Mouse (Mus musculus): ENCODE measurements at regions not wholly inside any gene's neighbourhood (a gene's known extent, or its start where the extent isn't known, plus 50 kb on each side); places are given as distances from the start of the nearest gene placed in this dataset.

DNA sequence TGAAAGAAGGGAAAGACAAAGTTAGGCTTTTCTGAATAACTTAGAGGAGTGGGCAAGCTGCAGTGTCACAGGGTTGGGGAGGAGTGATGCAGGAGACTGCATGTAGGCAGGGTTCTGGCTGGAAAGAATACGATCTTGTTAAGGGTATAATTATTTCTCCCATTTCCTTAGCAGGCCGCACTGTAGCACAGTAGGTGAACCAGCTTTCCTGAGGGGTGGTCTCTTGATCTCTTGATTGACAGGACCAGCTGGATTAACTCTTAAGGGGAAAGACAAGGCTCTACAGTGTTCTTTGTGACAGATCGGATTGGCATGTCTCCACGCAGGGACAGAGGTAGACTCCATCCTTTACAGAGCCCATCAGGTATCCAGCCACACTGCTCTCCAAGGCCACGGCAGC is 54.5 kb upstream of the Meis1 start:
- no peak for DNase-seq (ENCODE audit: low spot score in 2 of 2)

DNA sequence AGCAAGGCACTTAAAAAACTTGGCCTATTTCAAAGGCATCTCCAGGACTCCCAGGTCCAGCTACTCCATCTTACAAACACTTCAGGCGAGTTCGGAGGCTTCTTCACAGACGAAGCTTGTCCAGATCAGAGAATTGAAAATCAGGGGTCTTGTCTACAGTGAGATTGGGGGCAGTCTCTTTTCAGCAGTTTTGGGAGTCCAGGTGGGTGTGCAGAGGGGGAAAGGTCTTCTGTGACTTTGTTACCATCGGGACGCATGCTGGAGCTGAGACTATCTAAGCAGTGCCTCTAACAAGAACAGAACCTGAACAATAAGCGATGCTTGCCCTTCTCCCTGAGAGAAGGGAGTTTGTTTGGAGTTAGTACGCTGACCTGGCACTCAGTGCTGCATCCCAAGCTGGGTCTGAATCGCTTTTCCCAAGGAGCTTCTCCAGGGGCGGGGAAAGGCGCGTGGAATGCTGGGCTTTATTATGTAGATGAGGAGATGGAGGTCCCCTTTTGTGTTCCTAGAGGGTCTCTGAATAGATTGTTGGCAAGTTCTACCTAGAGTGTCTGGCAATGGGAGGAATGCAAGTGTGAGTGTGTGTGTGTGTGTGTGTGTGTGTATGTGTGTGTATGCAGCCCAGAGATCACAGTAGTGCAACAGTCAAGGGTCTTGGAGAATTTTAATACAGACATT is 55.2 kb upstream of the Meis1 start:
- DNase-seq (ENCODE audit: low spot score in 2 of 2) = no peak

DNA sequence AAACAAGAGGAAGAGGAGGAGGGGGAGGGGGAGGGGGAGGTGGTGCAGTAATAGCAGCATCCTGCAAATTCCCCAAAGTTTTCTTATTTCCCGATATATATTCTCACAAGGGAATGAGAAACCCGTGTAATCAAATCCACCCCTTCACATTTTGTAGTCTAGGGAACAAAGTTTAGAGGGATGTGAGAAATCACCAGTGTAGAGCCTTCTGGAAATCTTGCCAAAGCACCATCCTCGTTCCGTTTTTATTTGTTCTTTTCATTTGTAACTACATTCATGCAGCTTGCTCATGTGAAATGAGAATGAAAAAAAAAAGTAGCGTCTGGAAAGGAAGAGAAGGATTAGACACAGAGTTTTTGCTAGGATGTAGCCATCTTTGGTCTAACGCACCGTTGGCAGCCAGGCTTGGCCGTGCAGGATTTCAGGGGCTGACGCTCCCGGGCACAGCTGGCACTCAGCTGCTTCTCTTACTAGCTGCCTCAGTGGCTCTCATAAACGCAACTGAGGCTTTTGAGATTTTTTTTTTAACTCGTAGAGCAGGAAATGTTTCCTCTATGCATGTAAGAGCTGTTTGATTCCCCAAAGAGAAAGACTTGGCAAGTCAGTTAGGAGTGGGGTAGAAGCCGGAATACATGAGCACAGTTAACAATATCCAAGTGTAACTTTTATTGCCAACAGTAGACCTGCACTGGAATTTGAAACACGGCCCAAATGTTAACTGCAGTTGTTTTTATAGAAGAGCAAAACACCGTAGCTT is 72.5 kb upstream of the Meis1 start:
- DNase-seq (ENCODE audit: low spot score in 2 of 2) = no peak

DNA sequence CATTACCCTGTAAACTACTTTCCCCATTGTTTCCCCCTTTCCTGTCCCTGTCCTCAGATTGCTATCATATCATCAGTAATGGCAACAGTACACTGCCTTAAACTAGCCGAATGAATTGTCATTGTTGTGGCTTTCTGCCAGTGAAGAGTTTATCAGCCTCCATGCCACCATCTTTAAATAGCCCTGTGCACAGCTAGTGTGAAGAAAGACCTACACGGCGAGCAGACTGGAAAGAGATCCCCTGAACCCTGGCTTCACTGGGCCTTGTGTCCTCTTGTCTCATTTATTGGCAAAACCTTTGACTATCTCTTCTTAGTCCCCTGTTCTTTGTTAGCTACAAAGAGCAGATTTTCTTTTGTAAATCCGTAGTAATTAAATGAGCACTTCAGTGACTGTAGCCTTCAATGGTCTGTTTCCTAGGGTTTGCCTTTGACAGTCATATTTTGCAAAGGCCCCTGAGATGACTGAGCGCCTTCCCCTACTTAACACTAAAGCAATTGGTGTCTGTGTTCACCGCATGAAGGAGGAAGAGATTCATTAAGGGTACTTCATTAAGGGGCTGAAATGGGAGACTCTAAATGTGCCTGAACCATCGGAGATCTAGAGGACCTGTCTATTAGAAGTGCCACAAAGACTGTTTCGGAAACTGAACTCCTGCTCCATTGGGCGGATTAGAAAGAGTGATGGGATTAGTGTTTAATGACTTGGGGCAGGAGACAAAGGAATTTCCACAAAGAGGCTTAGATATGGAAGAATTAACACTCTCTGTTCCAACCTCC is 74.4 kb upstream of the Meis1 start:
- DNase-seq (ENCODE audit: low spot score in 2 of 2) = no peak

DNA sequence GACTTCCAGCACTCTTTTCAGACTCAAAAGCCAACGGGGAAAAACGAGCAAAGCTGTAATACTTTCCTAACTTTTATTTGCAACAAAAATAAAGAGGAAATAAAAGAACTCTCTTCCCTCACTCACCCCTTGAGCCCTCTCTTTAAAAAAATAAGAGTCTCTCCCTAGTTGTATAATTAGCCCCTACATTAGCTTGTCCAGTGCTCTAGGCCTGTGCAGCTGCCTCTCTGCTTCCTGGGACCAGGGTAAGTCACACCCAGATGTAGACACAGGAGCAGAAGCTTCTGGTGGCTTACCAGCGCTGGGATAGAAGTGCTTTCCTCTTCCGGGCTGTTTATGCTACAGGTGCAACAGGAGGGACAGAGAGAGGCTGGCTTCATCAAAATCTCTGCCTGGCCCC is 75.0 kb upstream of the Meis1 start:
- no peak for DNase-seq (ENCODE audit: low spot score in 2 of 2)

DNA sequence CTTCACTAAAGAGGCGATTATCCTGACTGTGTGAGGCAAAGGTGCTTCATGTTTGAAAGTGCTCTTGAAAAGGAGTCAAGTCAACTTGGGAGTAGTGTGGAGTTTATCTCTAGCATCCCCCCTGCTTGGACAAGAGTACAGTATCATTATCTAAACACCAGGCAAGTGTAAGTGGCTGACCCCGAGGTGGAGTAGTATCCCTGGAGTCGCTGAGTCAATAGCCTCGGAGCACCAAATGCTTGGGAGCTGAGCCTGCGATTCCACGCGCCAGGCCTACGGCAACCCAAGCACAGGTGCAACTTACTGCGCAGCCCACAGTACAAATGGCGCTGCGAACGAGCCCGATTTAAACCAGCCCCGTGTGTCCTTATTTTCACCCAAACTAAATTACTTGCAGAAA is 75.4 kb upstream of the Meis1 start:
- DNase-seq (ENCODE audit: low spot score in 2 of 2) = no peak

DNA sequence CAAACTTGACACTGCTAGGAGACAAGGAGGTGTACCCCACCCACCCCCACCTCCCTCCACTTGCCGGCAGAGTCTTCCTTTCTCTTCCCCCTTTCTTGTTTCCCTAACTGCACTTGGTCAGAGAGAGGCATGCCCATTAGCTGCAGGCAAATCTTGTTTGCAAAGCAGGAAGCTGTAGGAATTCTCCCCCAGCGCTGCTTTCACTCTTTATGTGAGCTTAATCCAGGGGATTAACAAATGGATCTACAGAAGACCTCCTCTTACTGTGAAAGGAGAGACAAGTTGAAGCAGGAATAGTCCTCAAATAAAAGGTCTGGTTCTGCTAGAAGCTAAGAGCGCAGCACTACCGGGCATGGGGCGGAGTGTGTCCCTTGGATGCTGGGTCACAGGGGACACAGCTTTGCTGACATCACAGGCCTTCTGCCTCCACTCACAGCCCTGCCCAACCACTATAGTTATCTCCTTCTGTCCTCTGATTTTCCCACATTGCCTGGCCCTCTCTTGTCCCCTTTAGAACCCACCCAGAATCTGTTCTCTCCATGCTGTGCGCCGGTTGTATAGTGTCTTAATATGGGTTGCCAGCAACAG is 84.3 kb upstream of the Meis1 start:
- DNase-seq (ENCODE audit: low spot score in 2 of 2) = no peak

DNA sequence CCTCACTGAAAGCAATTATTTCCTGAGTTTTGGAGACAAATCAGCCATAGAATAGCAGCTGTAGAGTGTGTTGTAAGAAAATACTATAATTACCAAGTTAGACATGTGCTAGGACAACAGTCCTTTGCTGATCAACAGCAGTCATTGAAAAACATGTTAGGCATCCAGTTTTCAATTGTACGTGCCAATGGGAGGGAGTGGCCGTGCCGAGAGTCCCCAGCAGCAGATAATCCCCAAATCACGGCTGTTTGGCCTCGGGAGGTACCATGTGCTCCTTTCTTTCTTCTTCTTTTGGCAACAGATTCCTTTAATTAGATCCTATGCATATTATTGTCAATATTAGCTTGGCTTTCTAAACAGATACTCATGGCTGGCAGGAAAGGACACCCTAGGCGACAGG is 88.4 kb upstream of the Meis1 start:
- no peak for DNase-seq (ENCODE audit: low spot score in 2 of 2)

DNA sequence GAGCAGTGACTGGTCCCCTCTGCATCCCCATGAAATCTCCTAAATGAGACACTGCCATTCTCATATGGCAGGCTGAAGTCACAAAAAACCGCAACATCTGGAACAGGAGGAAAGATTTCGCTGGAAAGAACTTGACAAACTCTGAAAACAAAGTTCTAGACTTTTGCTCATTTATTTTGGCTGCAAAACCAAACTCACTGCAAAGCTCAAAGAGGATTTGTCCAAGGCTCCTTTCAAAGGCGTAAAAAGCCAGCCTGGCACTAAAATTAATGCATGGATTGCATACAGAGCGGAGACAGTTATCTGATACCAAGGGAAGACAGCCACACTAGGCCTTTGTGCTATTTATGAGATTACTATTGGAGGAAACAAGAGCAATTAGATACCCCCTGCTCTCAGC is 90.3 kb upstream of the Meis1 start:
- DNase-seq (ENCODE audit: low spot score in 2 of 2) = no peak

DNA sequence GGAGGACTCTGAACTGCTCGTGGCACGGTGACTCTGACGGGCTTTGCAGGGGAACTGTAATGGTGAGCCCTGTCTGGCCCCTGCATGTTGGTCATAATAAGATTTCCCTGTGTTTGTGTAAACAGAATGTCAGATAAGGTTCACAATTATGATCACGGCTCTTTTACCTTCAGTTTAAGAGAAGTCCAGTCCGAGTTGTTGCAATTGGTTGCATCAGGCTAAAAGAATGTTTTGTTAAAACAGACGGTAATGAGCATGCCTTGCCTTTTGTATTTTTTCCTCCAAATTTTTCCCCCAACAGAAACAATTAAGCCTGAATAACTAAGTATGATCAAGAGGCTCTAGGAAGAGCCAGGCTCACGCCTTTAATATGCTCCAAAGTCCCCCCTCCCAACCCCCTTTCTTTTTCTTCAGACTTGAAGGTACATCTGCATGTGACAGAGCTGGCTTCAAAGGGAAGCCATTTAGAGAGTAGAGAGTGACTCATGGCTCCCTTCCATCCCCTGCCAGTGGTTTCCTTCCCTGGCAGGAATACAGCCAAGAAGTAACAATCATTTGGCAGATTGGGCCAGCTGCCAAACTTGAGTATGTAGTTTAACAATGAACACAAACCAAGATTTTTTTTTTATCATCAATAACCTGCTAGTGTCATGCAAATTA is 93.3 kb upstream of the Meis1 start:
- DNase-seq (ENCODE audit: low spot score in 2 of 2) = peak in 1 of 2 experiments; percentile 6

DNA sequence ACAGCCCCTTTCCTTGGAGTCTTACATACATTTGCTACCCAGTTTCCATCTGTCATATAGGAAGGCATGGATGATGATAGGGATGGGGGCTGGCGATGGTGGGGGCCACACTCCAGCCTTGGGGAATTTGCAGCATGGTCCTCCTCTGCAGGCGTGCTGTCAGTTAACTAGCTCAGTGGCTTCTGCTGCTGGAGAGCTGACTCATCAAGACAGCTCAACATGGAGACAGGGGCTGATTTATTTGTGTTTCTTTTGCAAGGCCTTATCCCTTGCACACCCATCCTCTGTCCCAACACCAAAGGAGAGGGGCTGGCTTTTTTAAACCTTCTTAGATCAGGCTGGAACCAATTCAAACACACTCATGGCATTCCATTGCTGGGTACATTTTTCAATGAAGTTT is 98.3 kb upstream of the Meis1 start:
- no peak for DNase-seq (ENCODE audit: low spot score in 2 of 2)

DNA sequence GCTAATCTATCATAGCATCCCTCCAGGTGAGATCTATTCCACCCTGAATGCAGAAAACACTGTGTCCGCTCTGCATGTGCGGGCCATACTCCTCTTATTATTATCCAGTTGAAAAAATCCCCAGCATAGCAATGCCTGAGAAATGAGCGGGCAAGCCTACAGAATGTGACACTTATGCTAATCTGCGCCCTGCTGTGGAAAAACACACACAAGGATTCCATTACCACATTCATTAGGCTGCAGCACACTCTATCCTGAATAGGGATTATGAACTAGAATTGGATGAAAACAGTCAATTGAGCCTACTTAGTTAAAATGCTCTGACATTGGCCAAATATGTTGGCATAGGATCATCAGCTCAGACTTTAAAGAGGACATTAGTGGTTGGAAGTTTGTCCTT is 99.5 kb upstream of the Meis1 start:
- DNase-seq (ENCODE audit: low spot score in 2 of 2) = no peak

DNA sequence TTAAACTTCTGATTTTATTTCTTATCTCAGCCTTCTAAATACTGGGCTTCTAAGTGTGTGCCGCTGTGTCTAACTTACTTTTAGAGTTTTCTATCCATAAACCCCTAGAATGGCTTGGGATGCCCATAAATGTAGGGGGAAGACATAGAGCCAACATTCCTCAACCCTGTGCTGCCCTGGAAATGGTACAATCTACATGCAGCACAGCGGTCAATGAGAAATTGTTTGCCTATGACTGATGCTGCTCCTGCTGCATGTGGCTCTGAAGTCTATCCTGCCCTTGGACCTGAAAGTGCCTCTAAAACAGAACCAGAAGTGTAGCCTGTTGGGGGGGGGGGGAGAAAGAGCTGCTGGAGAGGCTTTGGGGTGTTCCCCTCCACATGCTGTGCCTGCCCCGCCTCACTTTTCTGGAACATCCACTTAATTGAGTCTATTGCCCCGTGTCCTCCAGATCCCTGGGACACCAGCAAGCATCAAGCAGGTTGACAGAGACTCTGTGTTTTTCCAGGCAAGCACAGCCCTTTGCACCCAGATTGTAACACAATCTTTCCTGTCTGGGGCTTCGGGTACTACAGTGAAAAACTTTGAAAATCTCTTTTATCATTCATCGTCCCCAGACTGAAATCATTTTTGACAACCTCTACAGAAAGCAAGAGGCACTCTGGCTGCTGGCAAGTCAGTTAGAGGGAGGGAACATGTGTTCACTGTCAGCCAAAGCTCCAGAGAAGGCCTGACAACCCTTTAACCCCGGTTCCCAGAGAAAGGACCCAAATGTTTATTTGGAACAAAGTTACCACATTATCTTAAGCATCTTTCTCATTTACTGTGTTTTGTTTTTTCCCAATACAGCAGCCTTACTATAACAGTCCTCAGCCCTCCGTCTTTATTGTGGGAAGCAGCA is 101.4 kb upstream of the Meis1 start:
- DNase-seq (ENCODE audit: low spot score in 2 of 2) = no peak

DNA sequence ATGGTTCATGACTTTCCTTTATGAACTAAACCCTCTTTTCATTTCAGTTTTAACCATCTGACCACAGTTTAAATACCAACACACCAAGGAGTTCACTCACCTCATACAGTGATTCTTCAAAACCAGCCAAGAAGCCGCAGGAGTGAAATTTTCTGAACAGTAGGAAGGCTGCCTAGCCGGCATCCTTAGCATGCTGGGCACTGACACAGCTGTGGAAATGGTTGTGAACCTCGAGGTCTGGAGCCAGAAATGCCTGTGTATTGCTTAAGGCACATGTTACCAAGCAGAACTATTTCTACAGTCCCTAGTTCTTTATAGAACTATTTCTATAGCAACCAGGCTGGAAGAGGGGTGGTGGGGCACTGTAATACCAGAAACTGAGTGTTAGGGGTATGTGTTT is 102.1 kb upstream of the Meis1 start:
- no peak for DNase-seq (ENCODE audit: low spot score in 2 of 2)

DNA sequence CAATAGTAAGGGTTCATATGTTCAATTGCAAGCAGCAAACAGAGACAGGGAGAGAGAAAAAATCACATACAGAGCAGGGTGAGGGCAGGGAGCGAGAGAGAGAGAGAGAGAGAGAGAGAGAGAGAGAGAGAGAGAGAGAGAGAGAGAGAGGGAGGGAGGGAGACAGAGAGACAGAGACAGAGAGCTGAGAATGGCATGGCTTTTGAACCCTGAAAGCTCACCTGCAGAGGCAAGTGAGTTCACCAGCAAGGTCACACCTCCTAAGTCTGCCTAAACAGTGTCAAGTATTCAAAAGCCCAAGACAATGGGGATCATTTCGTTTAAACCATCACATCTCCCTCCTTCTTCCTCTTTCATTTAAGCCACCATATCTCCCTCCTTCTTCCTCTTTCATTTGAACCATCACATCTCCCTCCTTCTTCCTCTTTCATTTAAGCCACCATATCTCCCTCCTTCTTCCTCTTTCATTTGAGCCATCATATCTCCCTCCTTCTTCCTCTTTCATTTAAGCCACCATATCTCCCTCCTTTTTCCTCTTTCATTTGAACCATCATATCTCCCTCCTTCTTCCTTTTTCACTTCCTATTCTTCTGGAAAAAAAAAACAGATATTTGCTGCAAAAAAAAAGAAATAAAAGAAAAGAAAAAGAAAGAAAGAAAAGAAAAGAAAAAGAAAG is 116.7 kb upstream of the Meis1 start:
- DNase-seq (ENCODE audit: low spot score in 2 of 2) = no peak

DNA sequence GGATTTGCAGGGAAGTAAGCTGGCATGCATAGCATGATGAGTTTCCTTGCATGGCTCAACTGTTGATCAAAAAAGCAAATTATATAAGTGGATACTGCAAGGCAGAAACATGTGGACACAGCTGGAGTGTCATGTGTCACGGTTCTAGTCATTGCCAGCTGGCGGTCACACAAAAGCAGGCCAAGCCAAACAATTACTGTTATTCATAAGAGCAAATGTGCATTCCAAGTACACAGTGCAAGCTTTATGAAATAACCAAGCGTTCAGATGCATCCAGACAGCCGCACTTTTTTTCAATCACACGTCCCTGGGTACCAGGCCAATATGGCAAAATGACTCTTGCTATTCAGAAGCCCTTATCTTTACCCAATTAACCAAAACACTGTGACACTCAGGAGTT is 119.6 kb upstream of the Meis1 start:
- DNase-seq (ENCODE audit: low spot score in 2 of 2) = peak in 1 of 2 experiments; percentile 10

DNA sequence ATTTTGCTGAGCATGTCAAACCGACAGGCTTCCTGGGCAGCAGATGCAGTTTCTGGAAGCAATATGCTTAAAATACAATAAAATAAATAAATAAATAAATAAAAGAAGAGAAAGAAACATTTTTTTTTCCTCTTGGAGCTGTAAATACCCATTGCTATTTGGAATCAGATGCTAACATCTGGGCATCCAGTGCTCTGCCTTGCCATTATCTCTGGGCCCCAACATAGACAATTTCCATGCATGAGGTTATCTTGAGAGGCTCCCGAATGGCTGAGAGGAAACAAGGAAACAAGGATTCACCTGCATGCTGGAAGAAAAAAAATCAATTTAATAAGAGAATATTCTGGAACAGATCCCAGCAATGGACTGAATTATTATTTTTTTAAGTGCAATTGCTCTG is 120.0 kb upstream of the Meis1 start:
- no peak for DNase-seq (ENCODE audit: low spot score in 2 of 2)

DNA sequence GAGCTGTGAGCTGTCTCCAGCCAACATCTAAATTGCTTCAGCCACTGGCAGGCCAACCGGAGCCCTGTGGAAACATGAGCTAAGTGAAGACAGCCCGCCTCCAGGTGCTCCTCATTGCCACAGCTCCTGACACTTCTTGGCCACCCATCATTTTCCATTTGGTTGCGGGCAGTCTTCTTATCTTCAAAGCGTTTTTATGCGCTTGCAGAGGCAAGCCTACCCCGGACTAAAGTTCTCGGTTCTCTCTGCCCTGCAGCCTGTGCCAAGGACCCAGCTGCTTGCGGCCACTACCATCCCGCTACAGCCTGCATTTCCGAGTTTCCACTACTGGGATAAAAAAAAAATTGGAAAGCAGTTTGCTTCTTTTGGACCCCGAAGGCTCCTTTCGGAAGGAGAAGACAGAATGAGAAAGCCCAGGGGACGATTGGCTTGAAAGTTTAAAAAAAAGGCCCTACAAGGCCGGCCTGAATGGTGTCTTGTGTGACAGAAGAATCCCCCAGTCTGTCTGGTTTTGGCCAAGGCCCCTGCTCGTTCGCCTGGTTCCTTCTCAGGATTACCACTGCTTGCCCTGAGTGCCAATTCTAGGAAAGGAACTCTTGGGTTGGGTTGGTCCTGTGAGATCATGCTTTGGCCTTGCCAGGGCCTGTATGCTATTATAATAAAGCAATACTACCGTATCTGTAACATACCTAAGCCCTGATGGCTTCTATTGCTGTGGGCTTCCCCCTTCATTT is 124.6 kb upstream of the Meis1 start:
- no peak for DNase-seq (ENCODE audit: low spot score in 2 of 2)

DNA sequence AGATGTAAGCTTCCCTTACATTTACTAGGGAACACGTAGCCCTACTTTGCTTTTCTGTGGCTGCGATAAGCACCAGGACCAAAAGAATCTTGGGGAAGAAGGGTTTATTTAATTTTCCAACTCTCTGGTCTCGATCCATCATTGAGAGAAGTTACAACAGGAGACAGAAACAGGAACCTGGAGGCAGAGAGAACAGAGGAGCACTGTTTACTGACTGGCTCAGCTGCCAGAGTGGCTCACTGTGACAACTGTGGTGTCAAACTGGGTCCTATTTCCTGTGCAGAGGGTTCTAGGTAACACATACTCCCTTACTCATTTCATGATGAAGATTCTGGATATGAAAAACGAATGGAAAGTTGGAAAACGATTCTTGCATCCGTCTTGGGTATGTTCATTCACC is 125.7 kb upstream of the Meis1 start:
- DNase-seq (ENCODE audit: low spot score in 2 of 2) = no peak

DNA sequence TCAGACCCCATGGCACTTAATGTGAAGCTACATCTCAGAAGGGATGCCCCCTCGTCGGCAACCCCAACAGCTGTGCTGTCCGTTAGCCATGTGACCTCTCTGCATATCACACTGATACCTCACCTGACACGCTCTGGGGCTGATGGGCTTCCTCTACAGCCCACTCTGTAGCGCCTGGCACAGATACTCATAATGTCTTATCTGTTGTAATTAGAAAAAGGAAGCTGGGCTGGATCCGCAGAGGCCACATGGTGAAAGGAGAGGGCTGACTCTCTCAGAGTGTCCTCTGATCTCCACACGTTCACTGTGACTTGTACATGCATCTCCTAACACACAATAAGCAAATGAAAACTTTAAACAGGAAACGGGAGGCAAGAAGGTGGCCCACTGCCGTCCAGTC is 126.5 kb upstream of the Meis1 start:
- no peak for DNase-seq (ENCODE audit: low spot score in 2 of 2)
